Mouse (Mus musculus): ENCODE measurements around the gene Gpt2.

The Gpt2 gene

GRCm38 (mm10) chr8:85520586-85520985, 28.2 kb downstream of the Gpt2 start:
- in situ Hi-C loops (cut with MboI; ENCODE audit: low sequenced_read_pairs): no loop called here

GRCm38 (mm10) chr8:85521332-85521731, 29.0 kb downstream of the Gpt2 start:
- in situ Hi-C loops (cut with MboI; ENCODE audit: low sequenced_read_pairs): no loop called here

DNA sequence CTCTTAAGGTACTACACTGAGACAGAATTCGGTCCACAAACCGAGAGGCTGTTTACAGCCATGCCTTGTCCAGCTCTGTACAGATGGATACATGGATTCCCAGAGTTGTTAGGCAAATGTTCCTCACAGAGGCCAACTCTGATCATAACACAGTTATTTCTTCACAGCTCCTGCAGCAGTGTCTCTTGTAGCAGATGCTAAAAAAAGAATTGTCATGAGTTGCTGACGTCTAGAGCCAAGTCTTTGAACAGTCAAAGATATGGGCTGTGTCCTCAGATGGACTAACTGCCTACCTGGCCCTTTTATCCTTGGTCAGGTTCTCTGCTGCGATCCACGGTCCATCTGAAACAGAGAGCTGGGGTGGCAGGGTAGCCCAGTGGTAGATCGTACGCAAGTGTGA, 31.7 kb downstream of the Gpt2 start:
- in situ Hi-C loops (cut with MboI; ENCODE audit: low sequenced_read_pairs): no loop called here

DNA sequence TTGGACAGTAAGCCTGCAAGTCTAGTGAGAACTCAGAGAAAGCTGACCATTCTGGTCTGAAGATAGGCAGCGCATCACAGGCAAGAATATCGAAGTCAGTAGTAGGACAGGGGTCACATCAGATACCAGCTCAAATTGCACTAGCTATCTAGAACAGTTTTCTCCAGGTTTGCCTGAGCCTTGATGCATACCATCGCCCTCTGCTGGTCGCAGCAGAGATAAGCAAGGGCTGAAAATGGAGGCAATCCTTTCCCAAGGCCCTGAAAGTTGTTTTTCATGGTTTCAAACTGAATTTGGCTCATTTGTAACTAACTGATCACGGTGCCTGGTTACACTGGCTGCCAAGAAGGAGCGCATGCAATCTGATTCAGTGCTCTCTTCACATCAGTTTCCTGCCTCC, 33.7 kb downstream of the Gpt2 start:
- in situ Hi-C loops (cut with MboI; ENCODE audit: low sequenced_read_pairs): no loop called here

GRCm38 (mm10) chr8:85528959-85529358, 36.6 kb downstream of the Gpt2 start:
- in situ Hi-C loops (cut with MboI; ENCODE audit: low sequenced_read_pairs): no loop called here

DNA sequence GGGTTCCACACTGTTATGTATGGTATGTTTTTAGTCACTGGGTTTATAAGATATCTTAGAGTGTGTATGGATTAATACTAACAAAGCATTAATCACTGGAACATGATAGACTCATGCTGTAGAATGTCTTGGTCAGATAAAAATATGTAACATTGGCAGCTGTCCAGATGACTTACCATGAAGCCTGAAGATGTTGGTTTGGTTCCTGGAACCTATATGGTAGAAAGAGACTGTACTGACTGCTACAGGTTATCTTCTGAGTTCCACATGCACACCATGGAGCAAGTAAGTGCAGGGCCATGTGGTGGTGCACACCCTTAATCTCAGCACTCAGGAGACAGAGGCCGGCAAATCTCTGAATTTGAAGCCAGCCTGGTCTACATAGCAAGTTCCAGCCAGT, 38.3 kb downstream of the Gpt2 start:
- in situ Hi-C loops (cut with MboI; ENCODE audit: low sequenced_read_pairs): no loop called here

GRCm38 (mm10) chr8:85531471-85531870, 39.1 kb downstream of the Gpt2 start:
- in situ Hi-C loops (cut with MboI; ENCODE audit: low sequenced_read_pairs): no loop called here

- in situ Hi-C loops (cut with MboI; ENCODE audit: low sequenced_read_pairs): no loop called here
These were observed 40.5 kb downstream of the Gpt2 start for GRCm38 (mm10) chr8:85532843-85533242.

- in situ Hi-C loops (cut with MboI; ENCODE audit: low sequenced_read_pairs): no loop called here
These were observed 41.1 kb downstream of the Gpt2 start for GRCm38 (mm10) chr8:85533434-85533833.

- in situ Hi-C loops (cut with MboI; ENCODE audit: low sequenced_read_pairs): no loop called here
These were observed 41.8 kb downstream of the Gpt2 start for GRCm38 (mm10) chr8:85534163-85534562.

DNA sequence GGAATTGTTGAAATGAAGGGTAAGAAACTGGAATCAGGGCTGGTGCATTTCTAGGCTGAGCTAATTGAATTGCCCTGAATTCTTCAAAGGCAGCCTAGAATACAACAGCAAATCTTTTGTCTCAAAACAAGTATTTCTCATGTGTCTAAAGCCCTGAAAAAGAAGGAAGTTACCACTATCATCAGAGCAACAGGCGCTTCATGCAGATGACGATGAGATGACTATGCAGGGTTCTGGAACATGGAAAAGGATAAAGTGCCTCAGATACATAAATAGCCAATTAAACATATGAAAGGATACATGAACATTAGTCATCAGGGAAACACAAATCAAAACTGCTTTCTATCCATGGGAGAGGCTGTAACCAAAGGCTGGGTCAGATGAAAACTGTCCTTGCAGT, 44.0 kb downstream of the Gpt2 start:
- in situ Hi-C loops (cut with MboI; ENCODE audit: low sequenced_read_pairs): no loop called here

GRCm38 (mm10) chr8:85551934-85552333, 59.6 kb downstream of the Gpt2 start:
- in situ Hi-C loops (cut with MboI; ENCODE audit: low sequenced_read_pairs): no loop called here

DNA sequence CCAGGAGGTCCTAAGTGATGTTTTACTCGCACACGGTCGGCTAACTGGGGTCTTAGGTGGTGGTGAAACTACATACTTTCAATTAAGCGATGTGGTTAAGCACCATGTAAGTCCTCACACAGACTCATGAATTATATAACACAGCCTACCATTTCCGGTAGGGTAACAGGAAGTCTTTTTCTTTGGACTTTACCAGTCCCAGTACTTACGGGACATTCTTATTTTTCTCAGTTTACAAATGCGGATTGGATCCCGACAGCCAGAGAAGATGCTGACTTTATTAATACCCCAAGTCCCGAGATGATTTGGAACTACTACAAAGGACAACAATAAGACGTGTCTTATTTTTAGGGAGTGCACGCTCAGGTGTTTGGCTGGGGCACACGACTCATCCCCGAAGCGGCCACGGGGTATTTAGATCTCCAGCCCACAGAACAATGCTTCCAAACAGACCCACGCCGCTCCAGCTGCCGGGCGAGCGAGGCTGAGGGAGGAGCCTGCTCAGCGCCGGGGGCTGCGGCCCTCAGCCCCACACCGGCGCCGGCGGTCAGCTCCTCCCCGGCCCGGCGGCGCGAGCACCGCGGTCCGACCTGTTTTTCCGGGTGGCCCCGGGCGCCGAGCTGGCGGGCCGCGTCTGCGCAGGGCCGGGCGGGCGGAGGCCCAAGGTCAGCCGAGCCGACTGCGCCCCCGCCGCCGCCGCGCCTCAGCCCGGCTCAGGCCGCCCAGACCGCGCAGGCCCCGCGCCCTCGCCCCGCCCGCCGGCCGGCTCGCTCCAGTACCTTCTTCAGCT, 62.2 kb downstream of the Gpt2 start:
- in situ Hi-C loops (cut with MboI; ENCODE audit: low sequenced_read_pairs): no loop called here

DNA sequence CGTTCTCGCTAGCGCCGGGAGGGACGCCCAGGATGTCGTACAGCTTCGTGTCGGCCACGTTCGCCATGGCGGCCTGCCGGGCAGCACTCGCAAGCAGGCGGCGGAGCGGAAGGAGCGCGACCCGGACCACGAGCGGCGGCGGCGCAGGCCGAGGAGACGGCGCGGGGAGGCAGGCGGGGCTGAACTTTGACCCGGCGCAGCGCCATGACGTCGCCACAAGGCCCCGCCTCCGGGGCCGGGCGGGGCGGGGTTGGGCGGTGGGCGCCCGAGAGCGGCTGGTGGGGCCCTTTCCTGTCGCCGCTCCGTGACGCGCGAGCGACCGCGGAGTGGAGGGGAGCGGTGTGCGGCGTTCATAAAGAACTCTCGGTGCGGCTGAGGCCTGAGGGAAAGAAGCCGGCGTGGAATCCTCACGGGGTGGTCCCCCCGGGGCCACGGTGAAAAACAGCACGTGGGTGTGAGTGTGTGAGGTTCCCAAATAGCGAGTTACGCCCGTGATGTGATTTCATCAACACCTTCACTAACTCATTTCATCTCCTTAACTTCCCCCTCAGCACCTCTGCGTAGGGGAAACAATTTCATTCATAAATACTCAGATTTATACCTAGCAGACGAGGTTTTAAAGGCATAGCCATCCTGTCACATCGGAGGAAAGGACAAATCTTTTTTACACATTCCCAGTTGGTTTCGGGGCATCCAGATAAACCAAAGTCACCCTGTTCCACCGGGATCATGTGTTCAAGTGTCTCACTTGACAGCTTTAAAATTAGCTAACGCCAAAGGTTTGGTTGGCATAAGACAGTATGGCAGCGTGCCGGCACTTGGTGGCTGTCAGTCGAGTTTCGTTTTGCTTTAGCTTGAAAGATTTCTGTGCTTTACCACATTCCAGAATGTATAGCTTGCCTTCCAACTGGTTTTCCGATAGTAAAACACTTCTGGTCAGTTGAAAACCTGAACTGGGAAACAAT, 63.1 kb downstream of the Gpt2 start, which contains the start of gene Dnaja2:
Dnaja2 (minus strand) TSS at position 164 of the 965 bp plus-strand sequence.
- in situ Hi-C loops (cut with MboI; ENCODE audit: low sequenced_read_pairs): no loop called here

- in situ Hi-C loops (cut with MboI; ENCODE audit: low sequenced_read_pairs): no loop called here
These were observed 64.7 kb downstream of the Gpt2 start for GRCm38 (mm10) chr8:85556986-85557600.

GRCm38 (mm10) chr8:85557601-85557986, 65.2 kb downstream of the Gpt2 start:
- in situ Hi-C loops (cut with MboI; ENCODE audit: low sequenced_read_pairs): no loop called here

GRCm38 (mm10) chr8:85559201-85559600, 66.8 kb downstream of the Gpt2 start:
- in situ Hi-C loops (cut with MboI; ENCODE audit: low sequenced_read_pairs): no loop called here

DNA sequence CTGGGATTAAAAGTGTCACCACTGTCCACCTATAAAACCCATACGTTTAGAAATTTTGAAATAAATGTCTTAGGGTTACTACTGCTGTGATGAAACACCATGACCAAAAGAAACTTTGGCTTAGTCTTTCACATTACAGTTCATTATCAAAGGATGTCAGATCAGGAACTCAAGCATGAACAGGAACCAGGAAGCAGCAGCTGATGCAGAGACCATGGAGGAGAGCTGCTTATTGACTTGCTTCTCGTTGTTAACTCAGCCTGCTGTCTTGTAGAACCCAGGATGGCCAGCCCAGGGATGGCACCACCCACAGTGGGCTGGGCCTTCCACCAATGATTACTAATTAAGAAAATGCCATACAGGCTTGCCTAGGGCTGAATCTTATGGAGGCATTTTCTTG, 67.6 kb downstream of the Gpt2 start:
- in situ Hi-C loops (cut with MboI; ENCODE audit: low sequenced_read_pairs): no loop called here

DNA sequence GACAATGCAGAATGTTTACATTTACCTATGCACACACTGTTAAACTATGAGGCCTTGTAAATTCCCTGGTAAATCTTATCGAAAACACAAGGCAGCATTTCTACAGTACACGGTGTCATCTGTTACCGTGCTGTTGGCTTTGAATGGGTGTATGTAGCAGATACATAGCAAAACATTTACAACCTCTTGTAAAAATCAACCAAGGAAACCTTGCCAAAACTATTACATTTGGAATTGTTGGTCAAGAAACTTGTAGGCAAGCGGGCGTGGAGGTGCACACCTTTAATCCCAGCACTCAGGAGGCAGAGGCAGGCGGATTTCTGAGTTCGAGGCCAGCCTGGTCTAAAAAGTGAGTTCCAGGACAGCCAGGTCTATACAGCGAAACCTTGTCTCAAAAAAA, 71.0 kb downstream of the Gpt2 start:
- in situ Hi-C loops (cut with MboI; ENCODE audit: low sequenced_read_pairs): no loop called here

- in situ Hi-C loops (cut with MboI; ENCODE audit: low sequenced_read_pairs): no loop called here
These were observed 72.8 kb downstream of the Gpt2 start for GRCm38 (mm10) chr8:85565186-85565585.

DNA sequence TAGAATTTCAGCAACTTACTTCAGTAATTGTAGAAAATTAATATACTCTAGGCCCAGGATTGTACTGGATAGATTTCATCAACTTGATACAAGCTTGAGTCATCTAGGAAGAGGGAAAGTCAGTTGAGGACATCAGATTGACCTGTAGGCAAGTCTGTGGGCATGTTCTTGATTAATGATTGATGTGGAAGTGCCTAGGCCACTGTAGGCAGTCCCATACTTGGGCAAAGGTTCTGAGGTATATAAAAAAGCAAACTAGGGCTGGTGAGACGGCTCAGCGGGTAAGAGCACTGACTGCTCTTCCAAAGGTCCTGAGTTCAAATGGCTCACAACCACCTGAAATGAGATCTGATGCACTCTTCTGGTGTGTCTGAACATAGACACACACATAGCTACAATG, 75.4 kb downstream of the Gpt2 start:
- in situ Hi-C loops (cut with MboI; ENCODE audit: low sequenced_read_pairs): no loop called here

Data from CH12F3 (cell line).